Mouse (Mus musculus): ENCODE data around the gene Atxn2l. TPM values are rescaled to one million over a fixed set of nuclear protein-coding genes. Genes with fewer than 3 reads are reported as not detected.
"Not testable (repeated sequence)": the region's sequence is repeated elsewhere in the genome, so short reads cannot be mapped to it uniquely, and the experiment has no call there.

Atxn2l gene
- polyA plus RNA-seq, 1 experiment from 2014 or later = 38.8 TPM

- H3K36me3 ChIP-seq (ENCODE audit: control insufficient read depth, insufficient read depth, low read length) = peaks cover 75% of the 10 kb centered on the region
Observed at GRCm38 (mm10) chr7:126491005-126491404, 12.2 kb downstream of the Atxn2l start.

GRCm38 (mm10) chr7:126487617-126488385 is 15.4 kb downstream of the Atxn2l start:
- ATAC-seq (ENCODE audit: insufficient number of reproducible peaks, insufficient read depth, low FRiP score, low read depth) = not testable (repeated sequence)
- 12% methylated on average over 19 of the region's 25 CpGs for WGBS
- peak overlapping the region; percentile 50 to 60; a peak in 2 of 4 replicates for H3K27ac ChIP-seq (replicated peaks in 1 of 2; ENCODE audit: control insufficient read depth in 1 of 2, insufficient read depth in 1 of 2, low read depth in 2 of 2, low read length in 2 of 2)

More at GRCm38 (mm10) chr7:126491005-126491404, 12.2 kb downstream of the Atxn2l start:
- ATAC-seq (ENCODE audit: insufficient number of reproducible peaks, insufficient read depth, low FRiP score, low read depth) = no peak
- Histone ChIP-seq H3K27ac (replicated peaks in 1 of 2; ENCODE audit: control insufficient read depth in 1 of 2, insufficient read depth in 1 of 2, low read depth in 2 of 2, low read length in 2 of 2) (no peak overlapping the region), H3K9me3 (ENCODE audit: control insufficient read depth, low read length) (no peaks in the 10 kb centered on the region), H3K4me3 (ENCODE audit: control insufficient read depth in 1 of 2, insufficient read depth in 1 of 2, low read depth in 1 of 2, low read length in 2 of 2) (no peak overlapping the region), H3K4me2 (ENCODE audit: low read length) (no peak overlapping the region), H3K27me3 (ENCODE audit: control insufficient read depth, insufficient read depth, low read length) (no peaks in the 10 kb centered on the region), H3K9ac (ENCODE audit: low read length) (no peak overlapping the region), H3K4me1 (ENCODE audit: control insufficient read depth in 2 of 2, insufficient read depth in 2 of 2, low read length in 2 of 2) (peaks cover 0 to 3% of the 10 kb centered on the region in 2 experiments; a peak in 2 of 4 replicates)
- WGBS = 73% methylated on average over 1 of the region's 1 CpGs

GRCm38 (mm10) chr7:126487052-126487483 is 16.2 kb downstream of the Atxn2l start, which contains the start of gene Tufm:
Tufm (plus strand) TSS chr7:126487361.
- Histone ChIP-seq H3K27me3 (ENCODE audit: control insufficient read depth, insufficient read depth, low read length) (no peaks in the 10 kb centered on the region), H3K9ac (ENCODE audit: low read length) (peak within 1 kb of the TSS; percentile 82), H3K4me2 (ENCODE audit: low read length) (peak within 1 kb of the TSS; percentile 95), H3K27ac (replicated peaks in 1 of 2; ENCODE audit: control insufficient read depth in 1 of 2, insufficient read depth in 1 of 2, low read depth in 2 of 2, low read length in 2 of 2) (peak within 1 kb of the TSS; percentile 50 to 85), H3K4me3 (ENCODE audit: control insufficient read depth in 1 of 2, insufficient read depth in 1 of 2, low read depth in 1 of 2, low read length in 2 of 2) (peak within 1 kb of the TSS; percentile 65 to 96), H3K4me1 (ENCODE audit: control insufficient read depth in 2 of 2, insufficient read depth in 2 of 2, low read length in 2 of 2) (peaks cover 0 to 11% of the 10 kb centered on the region in 2 experiments; a peak in 2 of 4 replicates), H3K36me3 (ENCODE audit: control insufficient read depth, insufficient read depth, low read length) (peaks cover 35% of the 10 kb centered on the region), H3K9me3 (ENCODE audit: control insufficient read depth, low read length) (no peaks in the 10 kb centered on the region)
- peak; percentile 89 for ATAC-seq (ENCODE audit: insufficient number of reproducible peaks, insufficient read depth, low FRiP score, low read depth)
- WGBS = under 1% methylated on average over 32 of the region's 32 CpGs

More at GRCm38 (mm10) chr7:126487617-126488385, 15.4 kb downstream of the Atxn2l start:
- peaks cover 43% of the 10 kb centered on the region for H3K36me3 ChIP-seq (ENCODE audit: control insufficient read depth, insufficient read depth, low read length)
- peak overlapping the region; percentile 82 for H3K9ac ChIP-seq (ENCODE audit: low read length)
- H3K4me2 ChIP-seq (ENCODE audit: low read length) = peak overlapping the region; percentile 95
- peak overlapping the region; percentile 65 to 96 for H3K4me3 ChIP-seq (ENCODE audit: control insufficient read depth in 1 of 2, insufficient read depth in 1 of 2, low read depth in 1 of 2, low read length in 2 of 2)
- H3K27me3 ChIP-seq (ENCODE audit: control insufficient read depth, insufficient read depth, low read length); H3K4me1 ChIP-seq (ENCODE audit: control insufficient read depth in 2 of 2, insufficient read depth in 2 of 2, low read length in 2 of 2); H3K9me3 ChIP-seq (ENCODE audit: control insufficient read depth, low read length): not testable (repeated sequence)

- peak; percentile 84 for ATAC-seq (ENCODE audit: insufficient number of reproducible peaks, insufficient read depth, low FRiP score, low read depth)
- WGBS = under 1% methylated on average over 23 of the region's 23 CpGs
- H3K9me3 ChIP-seq (ENCODE audit: control insufficient read depth, low read length) = no peaks in the 10 kb centered on the region
- peak overlapping the region; percentile 48 to 72 for H3K27ac ChIP-seq (replicated peaks in 1 of 2; ENCODE audit: control insufficient read depth in 1 of 2, insufficient read depth in 1 of 2, low read depth in 2 of 2, low read length in 2 of 2)
- H3K4me3 ChIP-seq (ENCODE audit: control insufficient read depth in 1 of 2, insufficient read depth in 1 of 2, low read depth in 1 of 2, low read length in 2 of 2) = peak overlapping the region; percentile 29 to 34
- peak overlapping the region; percentile 64 for H3K4me2 ChIP-seq (ENCODE audit: low read length)
- H3K9ac ChIP-seq (ENCODE audit: low read length) = peak overlapping the region; percentile 65
- H3K4me1 ChIP-seq (ENCODE audit: control insufficient read depth in 2 of 2, insufficient read depth in 2 of 2, low read length in 2 of 2) = 0 out of 4 replicates have a peak, but pooled peaks cover 0 to 8% of the 10 kb centered on the region in 2 experiments
- H3K36me3 ChIP-seq (ENCODE audit: control insufficient read depth, insufficient read depth, low read length) = no peaks in the 10 kb centered on the region
- no peaks in the 10 kb centered on the region for H3K27me3 ChIP-seq (ENCODE audit: control insufficient read depth, insufficient read depth, low read length)
Observed at GRCm38 (mm10) chr7:126482392-126482871, 20.8 kb downstream of the Atxn2l start.

GRCm38 (mm10) chr7:126481699-126482098 is 21.5 kb downstream of the Atxn2l start:
- no peak overlapping the region for H3K9ac ChIP-seq (ENCODE audit: low read length)
- no peaks in the 10 kb centered on the region for H3K27me3 ChIP-seq (ENCODE audit: control insufficient read depth, insufficient read depth, low read length)
- H3K27ac ChIP-seq (replicated peaks in 1 of 2; ENCODE audit: control insufficient read depth in 1 of 2, insufficient read depth in 1 of 2, low read depth in 2 of 2, low read length in 2 of 2) = no peak overlapping the region
- no peaks in the 10 kb centered on the region for H3K36me3 ChIP-seq (ENCODE audit: control insufficient read depth, insufficient read depth, low read length)
- no peaks in the 10 kb centered on the region for H3K9me3 ChIP-seq (ENCODE audit: control insufficient read depth, low read length)
- H3K4me3 ChIP-seq (ENCODE audit: control insufficient read depth in 1 of 2, insufficient read depth in 1 of 2, low read depth in 1 of 2, low read length in 2 of 2) = peak overlapping the region in 1 of 2 experiments; percentile 29; a peak in 1 of 4 replicates
- no peak for ATAC-seq (ENCODE audit: insufficient number of reproducible peaks, insufficient read depth, low FRiP score, low read depth)
- 22% methylated on average over 5 of the region's 5 CpGs for WGBS
- H3K4me1 ChIP-seq (ENCODE audit: control insufficient read depth in 2 of 2, insufficient read depth in 2 of 2, low read length in 2 of 2) = 0 out of 4 replicates have a peak, but pooled peaks cover 0 to 8% of the 10 kb centered on the region in 2 experiments
- peak overlapping the region; percentile 64; the same call in 1 of the 2 replicates for H3K4me2 ChIP-seq (ENCODE audit: low read length)

GRCm38 (mm10) chr7:126474993-126475581 is 28.1 kb downstream of the Atxn2l start, which contains the start of gene Sh2b1:
Sh2b1 (minus strand) TSS chr7:126475424.
- peak within 1 kb of the TSS; percentile 95 to 99 for H3K27ac ChIP-seq (replicated peaks in 1 of 2; ENCODE audit: control insufficient read depth in 1 of 2, insufficient read depth in 1 of 2, low read depth in 2 of 2, low read length in 2 of 2)
- peak within 1 kb of the TSS; percentile 73 for H3K4me2 ChIP-seq (ENCODE audit: low read length)
- no peaks in the 10 kb centered on the region for H3K9me3 ChIP-seq (ENCODE audit: control insufficient read depth, low read length)
- WGBS = under 1% methylated on average over 53 of the region's 53 CpGs
- H3K9ac ChIP-seq (ENCODE audit: low read length) = peak within 1 kb of the TSS; percentile 98
- peak; percentile 88 for ATAC-seq (ENCODE audit: insufficient number of reproducible peaks, insufficient read depth, low FRiP score, low read depth)
- H3K4me1 ChIP-seq (ENCODE audit: control insufficient read depth in 2 of 2, insufficient read depth in 2 of 2, low read length in 2 of 2) = peaks cover 4 to 17% of the 10 kb centered on the region in 2 experiments
- H3K36me3 ChIP-seq (ENCODE audit: control insufficient read depth, insufficient read depth, low read length) = peaks cover 29% of the 10 kb centered on the region
- no peaks in the 10 kb centered on the region for H3K27me3 ChIP-seq (ENCODE audit: control insufficient read depth, insufficient read depth, low read length)
- peak within 1 kb of the TSS; percentile 90 to 96 for H3K4me3 ChIP-seq (ENCODE audit: control insufficient read depth in 1 of 2, insufficient read depth in 1 of 2, low read depth in 1 of 2, low read length in 2 of 2)

- peak; percentile 18 for ATAC-seq (ENCODE audit: insufficient number of reproducible peaks, insufficient read depth, low FRiP score, low read depth)
- peaks cover 4 to 17% of the 10 kb centered on the region in 2 experiments for H3K4me1 ChIP-seq (ENCODE audit: control insufficient read depth in 2 of 2, insufficient read depth in 2 of 2, low read length in 2 of 2)
- 0% methylated on average over 27 of the region's 27 CpGs for WGBS
- H3K4me2 ChIP-seq (ENCODE audit: low read length) = peak overlapping the region; percentile 73
- H3K9ac ChIP-seq (ENCODE audit: low read length) = peak overlapping the region; percentile 98
- H3K27me3 ChIP-seq (ENCODE audit: control insufficient read depth, insufficient read depth, low read length) = no peaks in the 10 kb centered on the region
- H3K4me3 ChIP-seq (ENCODE audit: control insufficient read depth in 1 of 2, insufficient read depth in 1 of 2, low read depth in 1 of 2, low read length in 2 of 2) = peak overlapping the region; percentile 90 to 96
- peaks cover 34% of the 10 kb centered on the region for H3K36me3 ChIP-seq (ENCODE audit: control insufficient read depth, insufficient read depth, low read length)
- peak overlapping the region; percentile 95 to 99 for H3K27ac ChIP-seq (replicated peaks in 1 of 2; ENCODE audit: control insufficient read depth in 1 of 2, insufficient read depth in 1 of 2, low read depth in 2 of 2, low read length in 2 of 2)
- H3K9me3 ChIP-seq (ENCODE audit: control insufficient read depth, low read length) = no peaks in the 10 kb centered on the region
Observed at GRCm38 (mm10) chr7:126474486-126474955, 28.7 kb downstream of the Atxn2l start.
